Mouse (Mus musculus): ENCODE measurements around the gene Kif23.
A peak's percentile ranks its signal among the peaks of the same experiment; 100 is the strongest.

The Kif23 gene

GRCm38 (mm10) chr9:61946623-61947401 is at the start of gene Kif23:
Gene Kif23, minus strand, starts transcription at chr9:61946774.
- DNase-seq = peak; percentile 93

- DNase-seq = no peak
These were observed 44.6 kb upstream of the Kif23 start for GRCm38 (mm10) chr9:61991158-61991557.

- no peak for DNase-seq
These were observed 44.2 kb upstream of the Kif23 start for GRCm38 (mm10) chr9:61990738-61991137.

GRCm38 (mm10) chr9:61986055-61986454 is 39.5 kb upstream of the Kif23 start:
- DNase-seq = no peak

- DNase-seq = peak; percentile 30
These were observed 38.7 kb upstream of the Kif23 start for GRCm38 (mm10) chr9:61985183-61985863.

- no peak for DNase-seq
These were observed 36.5 kb upstream of the Kif23 start for GRCm38 (mm10) chr9:61982940-61983620.

GRCm38 (mm10) chr9:61981876-61982275 is 35.3 kb upstream of the Kif23 start:
- no peak for DNase-seq

- no peak for DNase-seq
These were observed 33.4 kb upstream of the Kif23 start for GRCm38 (mm10) chr9:61979983-61980382.

GRCm38 (mm10) chr9:61977258-61977945 is 30.8 kb upstream of the Kif23 start:
- DNase-seq = no peak

GRCm38 (mm10) chr9:61972031-61972430 is 25.5 kb upstream of the Kif23 start:
- DNase-seq = no peak

- no peak for DNase-seq
These were observed 24.5 kb upstream of the Kif23 start for GRCm38 (mm10) chr9:61971045-61971444.

- no peak for DNase-seq
These were observed 20.8 kb upstream of the Kif23 start for GRCm38 (mm10) chr9:61967357-61967756.

- DNase-seq = no peak
These were observed 19.4 kb upstream of the Kif23 start for GRCm38 (mm10) chr9:61965987-61966386.

GRCm38 (mm10) chr9:61965411-61965930 is 18.9 kb upstream of the Kif23 start:
- DNase-seq = peak; percentile 43

GRCm38 (mm10) chr9:61963356-61963755 is 16.8 kb upstream of the Kif23 start:
- DNase-seq = no peak

GRCm38 (mm10) chr9:61961181-61961580 is 14.6 kb upstream of the Kif23 start:
- no peak for DNase-seq

- no peak for DNase-seq
These were observed 14.2 kb upstream of the Kif23 start for GRCm38 (mm10) chr9:61960753-61961152.

- DNase-seq = no peak
These were observed 13.5 kb upstream of the Kif23 start for GRCm38 (mm10) chr9:61959921-61960569.

- no peak for DNase-seq
These were observed 8.1 kb upstream of the Kif23 start for GRCm38 (mm10) chr9:61954707-61955106.

- no peak for DNase-seq
These were observed 5.7 kb upstream of the Kif23 start for GRCm38 (mm10) chr9:61952241-61952640.

GRCm38 (mm10) chr9:61947402-61948346 is 1.1 kb upstream of the Kif23 start:
- DNase-seq = peak; percentile 62

All from cerebellum, adult 9-10 months (tissue).